Mouse (Mus musculus): Measurements from ENCODE around the gene Itih1. TPM values are rescaled to one million over a fixed set of nuclear protein-coding genes. Genes with fewer than 3 reads are reported as not detected.

Gene Itih1
- polyA plus RNA-seq, 1 experiment from 2014 or later: 20.1 TPM

GRCm38 (mm10) chr14:30903036-30903435 lies 40.1 kb downstream of the Itih1 start:
- H3K27ac ChIP-seq: no peak overlapping the region
- no peak overlapping the region for H3K4me2 ChIP-seq
- H3K4me3 ChIP-seq: no peak overlapping the region
- H3K9ac ChIP-seq: no peak overlapping the region
- no peaks in the 10 kb centered on the region for H3K4me1 ChIP-seq
- no peaks in the 10 kb centered on the region for H3K9me3 ChIP-seq (replicated peaks)
- ATAC-seq: no peak
- H3K27me3 ChIP-seq (replicated peaks): no peaks in the 10 kb centered on the region
- WGBS (ENCODE audit: insufficient replicate concordance): 50% methylated on average over 3 of the region's 3 CpGs
- no peaks in the 10 kb centered on the region for H3K36me3 ChIP-seq

- H3K9ac ChIP-seq: no peak overlapping the region
- no peaks in the 10 kb centered on the region for H3K36me3 ChIP-seq
- H3K4me3 ChIP-seq: no peak overlapping the region
- no peaks in the 10 kb centered on the region for H3K4me1 ChIP-seq
- WGBS (ENCODE audit: insufficient replicate concordance): 67% methylated on average over 5 of the region's 5 CpGs
- no peaks in the 10 kb centered on the region for H3K9me3 ChIP-seq (replicated peaks)
- no peaks in the 10 kb centered on the region for H3K27me3 ChIP-seq (replicated peaks)
- H3K27ac ChIP-seq: no peak overlapping the region
- H3K4me2 ChIP-seq: no peak overlapping the region
- no peak for ATAC-seq
Observed at GRCm38 (mm10) chr14:30902628-30903027, 40.5 kb downstream of the Itih1 start.

DNA sequence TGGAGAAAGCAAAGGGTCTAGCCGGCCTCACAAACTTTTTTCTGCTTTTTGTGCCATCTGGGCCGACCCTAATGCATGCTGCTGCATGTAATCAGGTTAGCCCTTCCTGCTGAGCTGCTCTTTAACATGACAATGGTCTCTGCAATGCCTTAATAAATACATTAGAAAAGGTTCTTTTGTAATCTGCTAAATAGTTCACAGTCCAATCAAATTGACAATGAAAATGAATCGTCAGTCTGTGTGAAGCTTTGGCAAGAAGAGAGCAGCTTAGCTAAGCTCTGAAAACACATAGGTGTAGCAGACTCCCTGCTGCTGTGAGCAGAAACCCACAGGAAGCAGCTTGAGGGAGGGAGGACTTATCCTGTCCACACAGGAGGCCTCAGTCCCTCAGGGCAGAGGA lies 43.1 kb downstream of the Itih1 start:
- Histone ChIP-seq H3K36me3 (no peaks in the 10 kb centered on the region), H3K9ac (no peak overlapping the region), H3K27ac (no peak overlapping the region), H3K4me1 (peaks cover 2% of the 10 kb centered on the region; the same call in 1 of the 2 replicates), H3K9me3 (replicated peaks) (no peaks in the 10 kb centered on the region), H3K27me3 (replicated peaks) (no peaks in the 10 kb centered on the region), H3K4me2 (no peak overlapping the region), H3K4me3 (no peak overlapping the region)
- WGBS (ENCODE audit: insufficient replicate concordance): 49% methylated on average over 3 of the region's 3 CpGs
- ATAC-seq: no peak

- peak; percentile 55 for ATAC-seq
- Histone ChIP-seq H3K4me3 (no peak overlapping the region), H3K27me3 (replicated peaks) (no peaks in the 10 kb centered on the region), H3K9me3 (replicated peaks) (no peaks in the 10 kb centered on the region), H3K27ac (no peak overlapping the region), H3K4me1 (peaks cover 14% of the 10 kb centered on the region), H3K36me3 (no peaks in the 10 kb centered on the region), H3K4me2 (peak overlapping the region; percentile 29; the same call in 1 of the 2 replicates), H3K9ac (no peak overlapping the region)
- WGBS (ENCODE audit: insufficient replicate concordance): 16% methylated on average over 9 of the region's 9 CpGs
Observed at GRCm38 (mm10) chr14:30888271-30888732, 54.8 kb downstream of the Itih1 start.

GRCm38 (mm10) chr14:30886204-30886603 lies 56.9 kb downstream of the Itih1 start, which contains the start of gene Itih4:
Gene Itih4, plus strand, starts transcription at chr14:30886476.
- Histone ChIP-seq H3K9me3 (replicated peaks) (no peaks in the 10 kb centered on the region), H3K27me3 (replicated peaks) (no peaks in the 10 kb centered on the region), H3K9ac (no peak within 1 kb of the TSS), H3K4me1 (peaks cover 14% of the 10 kb centered on the region), H3K36me3 (no peaks in the 10 kb centered on the region), H3K4me2 (no peak within 1 kb of the TSS), H3K4me3 (no peak within 1 kb of the TSS), H3K27ac (0 out of 2 replicates have a peak within 1 kb of the TSS, but pooled peaks have one; percentile 26)
- 66% methylated on average over 3 of the region's 3 CpGs for WGBS (ENCODE audit: insufficient replicate concordance)
- ATAC-seq: no peak

DNA sequence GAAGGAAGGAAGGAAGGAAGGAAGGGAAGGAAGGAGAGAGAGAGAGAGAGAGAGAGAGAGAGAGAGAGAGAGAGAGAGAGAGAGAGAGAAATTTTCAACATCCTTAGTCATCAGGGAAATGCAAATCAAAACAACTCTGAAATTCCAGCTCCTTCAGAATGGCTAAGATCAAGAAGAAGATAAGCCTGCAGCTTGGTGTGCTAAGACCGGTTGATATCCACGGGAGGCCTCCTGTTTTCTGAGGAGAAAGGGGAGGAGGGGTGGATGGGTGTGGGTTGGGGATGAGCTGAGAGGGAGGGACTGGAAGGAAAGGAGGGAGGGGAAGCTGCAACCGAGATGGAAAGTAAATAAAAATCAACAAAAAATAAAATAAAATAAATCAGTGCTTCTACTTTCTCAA lies 57.8 kb downstream of the Itih1 start:
- no peak overlapping the region for H3K4me3 ChIP-seq
- 0 out of 2 replicates have a peak overlapping the region, but pooled peaks have one; percentile 26 for H3K27ac ChIP-seq
- ATAC-seq: no peak
- no peaks in the 10 kb centered on the region for H3K27me3 ChIP-seq (replicated peaks)
- 17% methylated on average over 3 of the region's 3 CpGs for WGBS (ENCODE audit: insufficient replicate concordance)
- H3K9me3 ChIP-seq (replicated peaks): no peaks in the 10 kb centered on the region
- no peak overlapping the region for H3K9ac ChIP-seq
- peaks cover 16% of the 10 kb centered on the region for H3K4me1 ChIP-seq
- H3K4me2 ChIP-seq: no peak overlapping the region
- H3K36me3 ChIP-seq: no peaks in the 10 kb centered on the region

- 76% methylated on average over 3 of the region's 3 CpGs for WGBS (ENCODE audit: insufficient replicate concordance)
- Histone ChIP-seq H3K4me2 (no peak overlapping the region), H3K27me3 (replicated peaks) (no peaks in the 10 kb centered on the region), H3K36me3 (no peaks in the 10 kb centered on the region; the same call in 1 of the 2 replicates), H3K4me3 (no peak overlapping the region), H3K9ac (no peak overlapping the region), H3K27ac (no peak overlapping the region), H3K9me3 (replicated peaks) (no peaks in the 10 kb centered on the region), H3K4me1 (peaks cover 8% of the 10 kb centered on the region)
- no peak for ATAC-seq
Observed at GRCm38 (mm10) chr14:30881718-30882108, 61.4 kb downstream of the Itih1 start.

GRCm38 (mm10) chr14:30880811-30881717 lies 62.0 kb downstream of the Itih1 start:
- Histone ChIP-seq H3K9ac (no peak overlapping the region), H3K4me2 (no peak overlapping the region), H3K27ac (no peak overlapping the region), H3K27me3 (replicated peaks) (no peaks in the 10 kb centered on the region), H3K9me3 (replicated peaks) (no peaks in the 10 kb centered on the region), H3K36me3 (peaks cover 6% of the 10 kb centered on the region), H3K4me1 (peaks cover 14% of the 10 kb centered on the region), H3K4me3 (no peak overlapping the region)
- WGBS (ENCODE audit: insufficient replicate concordance): 66% methylated on average over 17 of the region's 17 CpGs
- ATAC-seq: no peak

DNA sequence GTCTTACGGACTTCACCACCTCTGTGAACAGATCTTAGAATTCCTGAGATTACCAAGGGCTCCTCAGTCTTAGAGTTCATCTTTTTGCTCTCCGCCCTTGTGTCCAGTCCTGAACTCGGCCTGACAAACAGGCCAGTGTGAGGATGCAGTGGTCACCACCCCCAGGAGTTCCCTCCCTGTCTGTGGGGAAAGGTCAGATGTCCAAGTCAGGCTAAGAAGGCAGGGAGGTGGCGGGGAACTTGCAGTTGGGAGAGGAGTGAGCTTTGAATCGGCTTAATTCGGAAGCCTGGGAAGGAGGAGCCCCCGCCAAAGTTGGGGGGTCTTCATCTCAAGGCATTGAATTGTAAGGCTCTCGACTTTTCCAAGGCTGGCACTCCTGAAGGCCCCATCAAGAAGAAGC lies 62.8 kb downstream of the Itih1 start:
- Histone ChIP-seq H3K9me3 (replicated peaks) (no peaks in the 10 kb centered on the region), H3K27me3 (replicated peaks) (no peaks in the 10 kb centered on the region), H3K4me2 (no peak overlapping the region), H3K4me1 (peaks cover 22% of the 10 kb centered on the region), H3K36me3 (peaks cover 11% of the 10 kb centered on the region), H3K9ac (no peak overlapping the region), H3K4me3 (no peak overlapping the region), H3K27ac (no peak overlapping the region)
- ATAC-seq: no peak
- 71% methylated on average over 8 of the region's 8 CpGs for WGBS (ENCODE audit: insufficient replicate concordance)

DNA sequence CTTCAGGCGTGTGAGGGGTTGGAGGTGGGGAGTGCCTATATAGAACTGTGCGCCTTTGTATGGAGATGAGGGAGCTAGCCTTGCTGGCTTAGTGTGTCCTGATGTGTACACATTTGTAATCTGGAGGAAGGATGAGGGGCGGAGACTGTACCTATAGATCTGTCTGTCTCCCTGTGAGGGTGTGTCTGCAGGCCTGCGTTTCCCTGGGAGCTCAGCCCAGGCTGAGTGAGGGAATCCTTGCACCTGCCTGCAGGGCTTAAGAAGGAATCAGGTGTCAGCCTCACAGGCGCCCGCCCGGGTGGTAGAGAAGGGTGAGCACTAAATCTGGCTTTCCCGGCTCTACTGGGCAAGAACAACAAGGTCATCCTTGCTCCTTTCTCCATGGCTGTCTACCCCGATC lies 63.3 kb downstream of the Itih1 start:
- peaks cover 11% of the 10 kb centered on the region for H3K36me3 ChIP-seq
- WGBS (ENCODE audit: insufficient replicate concordance): 66% methylated on average over 9 of the region's 9 CpGs
- no peak overlapping the region for H3K27ac ChIP-seq
- ATAC-seq: no peak
- no peaks in the 10 kb centered on the region for H3K27me3 ChIP-seq (replicated peaks)
- H3K4me3 ChIP-seq: no peak overlapping the region
- H3K4me2 ChIP-seq: no peak overlapping the region
- H3K9me3 ChIP-seq (replicated peaks): no peaks in the 10 kb centered on the region
- no peak overlapping the region for H3K9ac ChIP-seq
- peaks cover 25% of the 10 kb centered on the region for H3K4me1 ChIP-seq

Data from liver, embryonic 12.5 days (tissue).